Mouse (Mus musculus) liver, postnatal 0 days (tissue): ENCODE data around the gene Sgms1. TPM values are rescaled to one million over a fixed set of nuclear protein-coding genes. Genes with fewer than 3 reads are reported as not detected.

Experiments
- ATAC-seq: fragments of 200-750 bp; cut with Nextera tagmentation; 2 replicates; pipeline ENCODE4 v1.8.0; 2017; ENCODE audit warnings: mild to moderate bottlenecking, moderate library complexity
- DNase-seq: peaks from one replicate; pipeline ENCODE4 v3.0.0-alpha.2; 2016
- H3K27ac ChIP-seq: fragments of 300-500 bp; sonication (generic); 2 replicates; pipeline ENCODE4 v1.5.1; 2014; ENCODE audit warnings: antibody characterized with exemption, moderate library complexity, mild to moderate bottlenecking, low read depth
- H3K27me3 ChIP-seq: fragments of 300-500 bp; sonication (generic); 2 replicates; pipeline ENCODE4 v1.6.1; 2014; ENCODE audit warnings: low read length, control low read depth, mixed read lengths; ENCODE audit not compliant: insufficient read depth
- H3K36me3 ChIP-seq: fragments of 300-500 bp; sonication (generic); replicated peaks from 2 replicates; pipeline ENCODE4 v1.6.1; 2014; ENCODE audit warnings: mild to moderate bottlenecking, control low read depth, low read length, moderate library complexity, mixed read lengths; ENCODE audit not compliant: insufficient read depth
- H3K4me1 ChIP-seq: fragments of 300-500 bp; sonication (generic); 2 replicates; pipeline ENCODE4 v1.6.1; 2014; ENCODE audit warnings: antibody characterized with exemption, mild to moderate bottlenecking, control low read depth; ENCODE audit not compliant: insufficient read depth
- H3K4me2 ChIP-seq: fragments of 300-500 bp; sonication (generic); 2 replicates; pipeline ENCODE4 v1.6.1; 2014; ENCODE audit warnings: low read depth, mild to moderate bottlenecking, low read length, moderate library complexity, mixed read lengths
- H3K4me3 ChIP-seq: fragments of 300-500 bp; sonication (generic); 2 replicates; pipeline ENCODE4 v1.5.1; 2014; ENCODE audit warnings: low read depth, low read length
- H3K9ac ChIP-seq: fragments of 300-500 bp; sonication (generic); replicated peaks from 2 replicates; pipeline ENCODE4 v1.6.1; 2014; ENCODE audit warnings: mild to moderate bottlenecking, moderate library complexity
- H3K9me3 ChIP-seq: fragments of 300-500 bp; sonication (generic); 2 replicates; pipeline ENCODE4 v1.6.1; 2016; ENCODE audit warnings: mild to moderate bottlenecking, control low read depth, low read length, mixed read lengths
- CTCF ChIP-seq: sonication (generic); IDR thresholded peaks from 2 replicates; pipeline ENCODE4 v1.5.1; 2016; ENCODE audit warnings: antibody characterized with exemption, low read depth
- EP300 ChIP-seq: IDR thresholded peaks from 2 replicates; pipeline ENCODE4 v1.6.1; 2016; ENCODE audit warnings: antibody characterized with exemption, low read depth, mild to moderate bottlenecking
- WGBS: fragments of 180-500 bp; shearing (Covaris S2); extraction: QIAGEN DNeasy Blood & Tissue Kit; methylation state at CpG from one replicate; pipeline ENCODE4 v1.1.7; 2014; ENCODE audit not compliant: insufficient replicate concordance; 5-methylcytosine and 5-hydroxymethylcytosine counted together
- polyA plus RNA-seq: library from polyadenylated mRNA; unstranded; fragments of >200 nt; fragmentation: Nextera tagmentation; extraction: Ambion mirVana; gene quantifications from 2 replicates; pipeline ENCODE4 v1.2.1, GENCODE M21; 2015

The Sgms1 gene
- polyA plus RNA-seq, 1 experiment from 2014 or later, result 16.0 TPM

DNA sequence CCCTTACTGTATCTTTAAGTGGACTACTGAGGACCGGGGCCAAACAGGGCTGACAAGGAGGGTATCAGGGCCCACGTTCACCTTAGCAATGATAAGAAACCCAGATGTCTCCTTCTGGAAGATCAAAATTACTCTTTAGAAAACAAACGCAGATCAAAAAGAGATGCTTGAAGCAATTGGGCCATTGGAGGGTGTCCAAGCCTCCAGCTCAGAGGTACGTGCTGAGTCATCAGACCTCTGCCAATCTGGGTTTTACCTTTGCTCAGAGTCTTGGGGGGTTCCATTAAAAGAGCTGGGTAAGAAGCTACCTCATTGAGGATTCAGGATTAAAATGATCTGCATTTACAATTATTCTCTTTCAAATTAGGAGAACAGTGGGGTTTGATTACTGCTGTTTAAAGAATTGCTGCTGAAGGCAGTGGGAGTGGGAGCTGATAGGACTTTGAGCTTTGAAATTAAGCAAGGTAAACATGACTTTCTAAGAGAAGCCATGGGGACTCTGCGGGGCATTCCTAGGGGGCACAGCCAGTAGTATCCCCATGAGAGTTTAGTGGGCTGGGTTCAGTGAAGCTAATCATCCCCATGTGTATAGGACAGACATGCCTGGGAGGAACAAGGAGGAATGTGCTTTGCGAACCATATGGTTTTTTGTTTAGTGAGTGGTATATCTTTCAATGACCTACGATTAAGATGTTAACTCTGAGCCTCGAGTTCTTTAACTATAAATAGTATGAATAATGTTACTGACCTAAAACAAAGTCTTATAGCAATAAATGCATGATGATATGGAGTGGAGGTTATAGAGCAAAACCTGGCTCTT lies 128.4 kb downstream of the Sgms1 start:
- 56% methylated on average over 8 of the region's 8 CpGs for WGBS
- H3K27ac ChIP-seq, result no peak overlapping the region
- no peak overlapping the region for H3K4me3 ChIP-seq
- no peak for TF ChIP-seq EP300
- TF ChIP-seq CTCF, result no peak
- DNase-seq (no peak), ATAC-seq (no peak)
- H3K36me3 ChIP-seq, result no peaks in the 10 kb centered on the region
- H3K4me1 ChIP-seq, result peaks cover 61% of the 10 kb centered on the region
- no peak overlapping the region for H3K4me2 ChIP-seq
- no peak overlapping the region for H3K9ac ChIP-seq
- H3K9me3 ChIP-seq, result no peaks in the 10 kb centered on the region
- H3K27me3 ChIP-seq, result no peaks in the 10 kb centered on the region

DNA sequence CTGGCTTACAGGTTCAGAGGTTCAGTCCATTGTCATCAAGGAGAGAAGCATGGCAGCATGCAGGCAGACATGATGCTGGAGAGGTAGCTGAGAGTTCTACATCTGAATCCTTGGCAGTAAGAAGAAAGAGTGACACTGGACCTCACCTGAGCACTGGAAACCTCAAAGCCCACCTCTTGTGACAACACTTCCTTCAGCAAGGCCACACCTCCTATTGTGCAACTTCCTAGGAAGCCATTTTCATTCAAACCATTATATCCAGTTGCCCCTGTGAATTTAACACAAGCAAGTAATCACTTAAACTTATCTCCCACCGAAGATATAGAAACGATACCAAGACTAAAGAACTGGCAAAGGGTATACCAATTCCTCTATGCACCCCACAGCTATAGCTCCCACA lies 129.7 kb downstream of the Sgms1 start:
- Histone ChIP-seq H3K36me3 (no peaks in the 10 kb centered on the region), H3K4me1 (peaks cover 71% of the 10 kb centered on the region), H3K9ac (no peak overlapping the region), H3K4me2 (no peak overlapping the region), H3K27ac (peak overlapping the region; percentile 66; the same call in 1 of the 2 replicates), H3K27me3 (no peaks in the 10 kb centered on the region), H3K9me3 (no peaks in the 10 kb centered on the region), H3K4me3 (no peak overlapping the region)
- DNase-seq (no peak), ATAC-seq (no peak)
- 90% methylated on average over 2 of the region's 2 CpGs for WGBS
- TF ChIP-seq CTCF (no peak), EP300 (no peak)

DNA sequence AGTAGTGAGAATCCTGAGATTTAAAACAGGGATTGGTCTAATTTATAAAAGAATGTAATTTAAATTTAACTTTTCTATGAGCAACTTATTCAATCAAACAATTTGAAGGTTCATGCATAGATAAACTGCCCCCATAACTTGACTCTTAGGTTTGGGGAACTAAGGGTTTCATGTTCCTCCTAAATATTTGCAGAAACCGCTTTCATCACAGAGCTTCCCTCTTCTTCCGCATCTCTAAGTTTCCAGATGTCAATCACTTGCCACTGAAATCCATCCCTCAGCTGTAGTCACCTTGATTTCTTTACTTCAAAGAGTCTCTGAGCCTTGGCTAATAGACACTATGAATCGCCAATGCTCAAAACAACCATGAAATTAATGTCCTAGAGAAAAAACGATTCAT lies 130.5 kb downstream of the Sgms1 start:
- Histone ChIP-seq H3K9me3 (no peaks in the 10 kb centered on the region), H3K4me3 (no peak overlapping the region), H3K36me3 (no peaks in the 10 kb centered on the region), H3K4me1 (peaks cover 72% of the 10 kb centered on the region), H3K27ac (peak overlapping the region; percentile 66; the same call in 1 of the 2 replicates), H3K4me2 (no peak overlapping the region), H3K9ac (no peak overlapping the region), H3K27me3 (no peaks in the 10 kb centered on the region)
- ATAC-seq (no peak), DNase-seq (no peak)
- TF ChIP-seq CTCF, result no peak
- no peak for TF ChIP-seq EP300
- WGBS, result 65% methylated on average over 4 of the region's 4 CpGs

DNA sequence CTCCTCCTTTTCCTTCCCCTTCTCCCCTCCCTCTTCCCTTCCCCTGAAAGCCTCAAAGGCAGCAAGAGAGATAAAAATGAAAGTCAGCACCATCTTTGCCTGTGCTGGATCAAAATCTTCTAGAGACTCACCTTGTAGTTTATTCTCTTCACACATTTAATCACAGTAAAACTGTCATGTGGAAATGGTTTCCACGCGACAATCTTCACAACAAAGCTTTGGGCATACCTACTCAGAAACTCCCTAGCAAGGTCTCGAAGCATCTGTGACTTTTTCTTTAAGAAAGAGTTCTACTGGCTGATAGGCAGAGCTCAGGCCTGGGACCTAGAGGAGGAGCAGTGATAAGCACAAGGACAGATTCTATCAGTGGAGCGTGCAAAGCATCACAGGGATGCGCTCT lies 131.4 kb downstream of the Sgms1 start:
- peak overlapping the region; percentile 9; the same call in 1 of the 2 replicates for H3K4me3 ChIP-seq
- ATAC-seq (no peak), DNase-seq (no peak)
- no peaks in the 10 kb centered on the region for H3K36me3 ChIP-seq
- TF ChIP-seq CTCF, result no peak
- H3K4me1 ChIP-seq, result peaks cover 74% of the 10 kb centered on the region
- H3K4me2 ChIP-seq, result peak overlapping the region; percentile 30; the same call in 1 of the 2 replicates
- peak overlapping the region; percentile 68 for H3K27ac ChIP-seq
- no peaks in the 10 kb centered on the region for H3K27me3 ChIP-seq
- H3K9ac ChIP-seq, result no peak overlapping the region
- no peaks in the 10 kb centered on the region for H3K9me3 ChIP-seq
- 63% methylated on average over 5 of the region's 5 CpGs for WGBS

DNA sequence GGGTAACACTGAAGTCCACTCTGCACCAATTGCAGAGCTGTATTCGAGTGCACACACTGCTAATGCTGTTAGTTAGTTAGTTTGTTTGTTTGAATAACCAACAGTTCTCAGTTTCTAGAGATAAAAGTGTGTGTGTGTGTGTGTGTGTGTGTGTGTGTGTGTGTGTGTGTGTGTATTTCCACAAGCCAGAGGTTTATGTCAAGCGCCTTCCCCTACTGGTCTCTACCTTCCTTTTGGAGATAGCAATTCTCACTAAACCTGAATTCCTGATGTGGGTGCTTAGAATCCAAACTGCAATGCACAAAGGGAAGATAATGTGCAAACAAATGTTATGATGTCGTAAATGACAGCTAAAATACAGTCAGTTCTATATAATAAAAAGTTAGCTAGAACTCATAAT lies 131.9 kb downstream of the Sgms1 start:
- ATAC-seq, result no peak
- no peak for DNase-seq
- Histone ChIP-seq H3K4me2 (no peak overlapping the region), H3K4me1 (peaks cover 77% of the 10 kb centered on the region), H3K27ac (no peak overlapping the region), H3K36me3 (no peaks in the 10 kb centered on the region), H3K9ac (no peak overlapping the region), H3K9me3 (no peaks in the 10 kb centered on the region), H3K4me3 (no peak overlapping the region), H3K27me3 (no peaks in the 10 kb centered on the region)
- 64% methylated on average over 3 of the region's 3 CpGs for WGBS
- TF ChIP-seq EP300 (no peak), CTCF (no peak)

DNA sequence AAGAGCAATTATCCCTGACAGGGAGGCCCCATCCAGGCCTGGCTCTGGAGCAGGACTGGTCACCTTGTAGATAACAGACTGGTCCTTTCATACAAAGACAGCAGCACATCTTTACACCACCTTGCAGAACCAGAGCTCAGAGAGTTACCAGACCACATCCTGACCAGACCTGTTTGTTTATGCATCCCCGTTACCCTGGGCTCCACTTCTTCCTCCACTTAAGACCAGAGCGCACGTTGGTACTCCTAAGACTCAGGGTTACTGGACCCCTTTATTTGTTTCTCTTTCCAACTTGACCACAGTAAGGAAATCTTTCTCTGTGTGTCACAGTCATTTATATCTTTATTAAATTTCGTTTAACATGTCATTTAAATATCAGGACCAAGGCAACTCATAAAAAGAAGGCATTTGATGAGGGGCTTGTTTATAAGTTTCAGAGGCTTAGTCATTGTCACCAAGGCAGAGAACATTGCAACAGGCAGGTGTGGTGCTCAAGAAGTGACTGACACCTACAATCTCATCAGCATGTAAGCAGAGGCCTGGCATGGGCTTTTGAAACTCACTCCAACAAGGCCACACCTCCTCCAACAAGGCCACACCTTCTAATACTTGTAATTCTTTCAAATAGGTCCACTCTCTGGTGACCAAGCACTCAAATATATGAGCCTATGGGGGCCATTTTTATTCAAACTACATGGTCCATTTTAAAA lies 132.7 kb downstream of the Sgms1 start:
- 64% methylated on average over 4 of the region's 4 CpGs for WGBS
- ATAC-seq, result no peak

More for the DNA sequence above, 132.7 kb downstream of the Sgms1 start:
- TF ChIP-seq EP300, result no peak
- no peak for TF ChIP-seq CTCF
- no peak overlapping the region for H3K4me3 ChIP-seq
- peaks cover 74% of the 10 kb centered on the region for H3K4me1 ChIP-seq
- DNase-seq, result no peak
- H3K9ac ChIP-seq, result no peak overlapping the region
- no peaks in the 10 kb centered on the region for H3K27me3 ChIP-seq
- no peak overlapping the region for H3K4me2 ChIP-seq
- peak overlapping the region; percentile 50; the same call in 1 of the 2 replicates for H3K27ac ChIP-seq
- no peaks in the 10 kb centered on the region for H3K36me3 ChIP-seq
- H3K9me3 ChIP-seq, result no peaks in the 10 kb centered on the region
